Mouse (Mus musculus): Measurements from ENCODE around the gene Tram2. TPM values are rescaled to one million over a fixed set of nuclear protein-coding genes. Genes with fewer than 3 reads are reported as not detected.

Tram2 gene
- total RNA-seq, 2 experiments from 2014 or later: 1.9 to 2.3 TPM

DNA sequence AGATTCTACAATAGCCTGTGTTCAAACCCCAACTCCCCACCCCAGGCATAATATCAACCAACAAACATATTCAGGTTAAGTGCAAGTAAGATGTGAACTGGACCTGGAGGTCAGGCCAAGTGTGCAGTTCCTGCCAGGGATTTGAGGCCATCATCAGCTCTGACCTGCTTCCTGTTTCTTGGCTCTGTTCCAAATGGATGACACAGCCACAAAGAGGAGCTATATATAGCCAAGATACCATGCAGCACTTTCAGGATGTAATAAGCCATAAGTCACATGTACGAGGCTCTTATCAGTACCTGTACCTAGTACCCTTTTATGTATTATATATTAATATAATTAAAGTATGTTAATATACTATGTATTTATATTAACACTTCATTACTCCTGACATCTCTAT is 10.5 kb downstream of the Tram2 start:
- no peak for DNase-seq (ENCODE audit: low spot score in 2 of 2)

DNA sequence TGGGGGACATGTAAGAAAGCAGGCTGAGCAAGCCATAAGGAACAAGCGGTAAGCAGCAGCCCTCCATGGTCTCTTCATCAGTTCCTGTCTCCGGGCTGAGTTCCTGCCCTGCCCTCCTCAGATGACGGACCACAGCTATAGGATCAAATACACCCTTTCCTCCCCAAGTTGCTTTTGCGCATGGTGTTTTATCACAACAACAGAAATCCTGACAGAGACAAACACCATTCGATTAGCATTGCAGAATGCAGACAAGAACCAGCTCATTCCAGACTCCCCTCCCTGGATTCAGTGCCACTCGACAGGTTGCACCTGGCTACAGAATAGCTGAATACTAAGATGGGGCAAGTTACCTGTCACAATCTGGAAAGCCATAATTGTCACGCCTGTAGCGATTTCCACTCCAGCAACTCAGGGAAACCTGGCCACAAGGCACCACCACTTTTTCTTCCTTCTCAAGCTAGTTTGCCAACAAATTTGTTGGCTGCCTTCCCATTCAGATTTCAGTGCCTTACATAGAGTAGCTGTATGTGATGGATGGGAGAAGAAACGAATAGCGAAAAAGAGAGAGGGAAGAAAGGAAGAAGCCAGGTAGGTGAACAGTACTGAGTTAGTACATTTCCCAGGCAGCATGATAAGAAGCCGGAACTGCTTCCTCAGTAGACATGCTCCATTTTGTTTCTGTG is 11.3 kb downstream of the Tram2 start:
- no peak for DNase-seq (ENCODE audit: low spot score in 2 of 2)

DNA sequence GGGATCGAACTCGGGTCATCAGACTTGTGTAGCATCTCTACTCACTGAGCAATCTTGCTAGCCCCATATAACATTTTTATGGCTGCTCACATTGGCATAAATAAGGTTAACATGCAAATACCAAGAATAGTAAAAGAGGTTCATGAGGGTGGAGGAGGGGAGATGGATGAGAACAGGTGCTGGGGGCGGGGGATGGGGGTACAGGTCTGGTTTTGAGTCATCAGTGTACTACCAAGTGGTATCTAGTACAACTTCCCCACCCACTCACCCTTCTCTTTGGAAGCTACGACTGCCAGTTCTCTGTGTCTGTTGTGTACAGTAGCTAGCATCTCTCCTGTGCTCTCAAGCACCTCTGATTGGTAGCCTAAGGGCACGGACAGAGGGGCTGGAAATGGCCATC is 14.9 kb downstream of the Tram2 start:
- DNase-seq (ENCODE audit: low spot score in 2 of 2): no peak

DNA sequence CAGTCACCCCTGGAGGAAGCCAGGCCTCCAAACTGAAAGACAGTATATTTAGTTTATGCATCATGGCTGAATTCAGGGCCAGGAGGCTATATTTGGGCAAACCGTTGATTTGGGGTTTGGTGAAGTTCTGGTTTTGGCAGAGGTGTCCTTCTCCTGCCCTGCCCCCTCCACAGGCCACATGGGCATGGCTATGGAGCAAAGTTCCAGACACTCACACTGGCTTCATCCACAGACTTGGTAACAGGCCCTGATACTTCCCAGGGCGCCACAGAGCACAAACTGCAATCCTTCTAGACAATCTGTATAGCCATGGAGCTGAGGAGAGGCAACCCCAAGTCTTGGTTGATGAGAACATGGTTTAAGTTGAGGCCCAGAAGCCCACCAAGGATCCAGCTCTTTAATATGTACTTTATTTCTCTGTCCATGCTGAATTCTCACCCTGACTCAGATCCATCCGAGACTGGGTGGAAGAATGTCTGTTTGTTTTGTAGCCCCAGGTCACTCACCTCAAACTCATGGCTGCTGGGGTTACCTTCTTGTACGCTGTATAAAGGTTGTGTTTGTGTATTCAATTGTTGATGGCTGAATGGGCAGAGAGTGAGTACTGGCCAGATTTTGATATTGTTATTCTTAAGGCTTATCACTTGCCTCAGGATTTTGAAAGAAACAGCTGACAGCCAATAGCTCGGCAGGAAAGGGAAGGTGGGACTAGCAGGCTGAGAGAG is 19.5 kb downstream of the Tram2 start:
- no peak for DNase-seq (ENCODE audit: low spot score in 2 of 2)

DNA sequence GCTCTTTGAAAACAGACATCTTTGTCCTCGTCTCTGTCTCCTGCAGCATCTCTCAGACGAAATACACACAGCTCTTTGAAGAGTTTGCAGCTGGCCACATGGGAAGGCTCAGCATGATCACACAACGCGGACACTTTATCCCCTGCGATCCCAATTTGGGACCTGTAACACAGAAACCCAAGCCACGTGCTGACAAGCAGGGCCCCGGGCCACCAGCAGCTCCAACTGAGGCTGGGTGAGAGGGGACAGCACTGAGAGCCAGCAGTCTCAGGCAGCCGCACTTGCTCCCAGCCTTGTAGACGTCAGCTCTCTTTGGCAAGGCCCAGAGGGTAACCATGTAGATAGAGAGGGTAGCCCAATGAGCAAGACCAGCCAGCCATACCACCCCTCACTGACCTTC is 26.0 kb downstream of the Tram2 start:
- peak; percentile 16 to 29 for DNase-seq (ENCODE audit: low spot score in 2 of 2)

DNA sequence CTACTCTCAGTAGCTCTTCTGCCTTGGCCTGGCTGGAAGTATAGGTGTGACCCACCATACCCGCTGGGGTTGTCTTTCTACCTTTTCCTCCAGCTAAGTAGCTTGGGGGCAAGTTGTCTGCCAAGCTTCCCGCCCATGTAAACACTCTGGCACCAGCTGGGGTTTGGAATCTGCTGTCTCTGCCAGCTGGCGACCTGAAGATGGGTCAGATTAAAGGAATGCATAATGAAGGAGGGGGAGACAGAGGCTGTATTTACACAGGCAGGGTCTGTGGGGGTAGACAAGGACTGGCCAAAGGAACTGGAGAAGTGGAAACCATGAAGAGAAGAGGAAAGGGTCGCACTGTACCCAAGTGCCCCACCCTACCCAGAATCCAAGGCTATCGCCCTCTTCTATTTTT is 26.4 kb downstream of the Tram2 start:
- peak; percentile 13 to 32 for DNase-seq (ENCODE audit: low spot score in 2 of 2)

DNA sequence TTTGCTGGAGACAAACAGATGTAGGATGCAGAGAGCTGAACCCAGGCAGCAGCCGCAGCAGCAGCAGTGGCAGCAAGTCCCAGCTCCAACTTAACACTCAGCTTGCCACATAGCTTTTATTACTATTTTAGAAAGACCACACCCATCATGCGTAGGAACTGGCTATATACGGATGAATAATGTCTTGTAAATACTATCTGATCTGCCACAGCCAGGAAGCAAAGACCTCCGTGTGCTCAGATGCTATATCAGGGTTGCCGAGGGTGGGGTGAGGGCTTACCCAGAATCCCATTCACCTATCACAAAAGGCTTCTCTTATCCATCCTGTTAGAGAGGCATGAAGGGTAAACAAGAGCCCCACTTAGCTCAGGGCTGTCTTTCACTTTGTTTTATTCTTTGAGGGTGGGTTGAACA is 26.9 kb downstream of the Tram2 start:
- DNase-seq (ENCODE audit: low spot score in 2 of 2): no peak

DNA sequence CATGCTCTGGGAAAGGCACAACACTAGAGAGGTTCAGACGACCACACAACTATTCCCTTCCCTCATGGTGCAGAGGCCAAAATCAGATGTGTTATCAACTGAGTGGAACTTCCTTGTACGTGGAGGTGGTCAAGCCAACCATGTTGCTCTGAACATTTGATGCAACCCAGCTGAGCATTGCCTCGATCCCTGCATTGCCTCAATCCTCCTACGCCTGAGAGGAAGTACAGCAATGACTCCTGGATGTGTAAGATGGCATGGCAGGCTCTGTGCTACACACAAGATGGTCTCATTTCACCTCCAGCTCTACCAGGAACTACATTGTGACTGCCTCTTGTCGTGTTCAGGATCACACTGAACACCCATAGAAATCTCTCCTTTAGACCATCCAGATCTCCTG is 30.0 kb downstream of the Tram2 start:
- DNase-seq (ENCODE audit: low spot score in 2 of 2): no peak

DNA sequence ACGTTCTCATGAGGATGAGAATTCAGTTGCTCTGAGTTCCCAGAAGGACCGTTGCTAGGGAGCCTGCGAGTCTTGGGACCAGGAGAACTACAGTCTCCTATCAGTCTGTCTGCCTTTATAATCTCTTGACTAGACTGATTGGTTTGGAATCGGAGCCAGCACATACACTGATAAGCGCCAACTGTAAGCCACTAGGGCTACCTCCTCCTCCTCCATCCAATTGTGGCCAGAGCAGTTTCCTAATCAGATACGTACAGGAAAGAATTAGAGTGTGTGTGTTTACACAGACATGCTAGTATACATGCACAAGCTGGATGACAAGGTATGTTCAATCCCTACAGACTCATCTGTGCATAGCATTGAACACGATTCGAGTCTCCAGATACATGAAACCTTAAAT is 30.6 kb downstream of the Tram2 start:
- no peak for DNase-seq (ENCODE audit: low spot score in 2 of 2)

DNA sequence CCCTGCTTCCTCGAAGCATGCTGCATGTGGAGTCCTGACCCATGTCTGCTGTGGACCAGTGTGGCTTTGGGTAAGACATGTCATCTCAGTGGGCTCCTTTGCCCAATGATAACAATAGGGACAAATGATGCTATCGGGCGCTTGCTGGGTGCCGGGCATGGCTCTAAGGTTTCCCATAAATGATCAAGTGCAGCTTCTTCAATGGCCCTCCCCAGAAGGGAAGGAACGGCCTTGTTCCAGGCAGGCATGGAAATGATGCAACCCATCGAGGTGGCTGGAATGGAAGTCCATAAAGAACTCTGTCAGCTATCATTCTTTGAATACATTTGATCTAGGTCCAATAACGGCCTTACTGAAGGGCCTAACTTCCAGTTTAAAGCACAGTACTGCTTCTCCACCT is 36.6 kb downstream of the Tram2 start:
- no peak for DNase-seq (ENCODE audit: low spot score in 2 of 2)

DNA sequence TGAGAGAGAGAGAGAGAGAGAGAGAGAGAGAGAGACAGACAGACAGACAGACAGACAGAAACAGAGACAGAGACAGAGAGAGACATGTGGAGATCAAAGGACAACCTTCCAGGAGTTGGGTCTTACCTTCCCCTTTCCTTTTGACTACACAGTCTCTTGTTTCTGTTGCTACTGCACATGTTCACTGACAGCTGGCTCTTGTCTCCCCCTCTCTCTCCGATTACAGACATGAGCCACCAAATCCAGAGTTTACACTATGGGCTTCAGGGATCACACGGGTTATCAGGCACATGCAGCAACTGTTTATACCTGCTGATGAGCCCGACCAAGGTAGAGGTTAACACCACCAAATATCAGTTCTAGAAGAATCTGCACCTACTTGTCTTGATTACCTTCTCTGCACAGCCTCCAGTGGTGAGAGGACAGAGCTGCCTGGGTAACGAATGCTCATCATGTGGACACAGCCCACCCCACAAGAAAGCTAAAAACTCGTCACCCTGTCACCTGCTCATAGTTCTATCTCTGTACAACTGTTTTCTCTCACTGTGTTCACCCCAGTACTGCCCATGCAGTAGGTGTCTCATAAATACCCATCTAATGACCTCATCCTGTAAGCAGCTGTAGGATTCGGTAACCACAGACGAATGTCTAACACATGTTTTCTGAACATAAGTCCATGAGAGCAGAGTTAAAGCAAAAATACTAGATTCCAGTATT is 38.3 kb downstream of the Tram2 start:
- DNase-seq (ENCODE audit: low spot score in 2 of 2): no peak

DNA sequence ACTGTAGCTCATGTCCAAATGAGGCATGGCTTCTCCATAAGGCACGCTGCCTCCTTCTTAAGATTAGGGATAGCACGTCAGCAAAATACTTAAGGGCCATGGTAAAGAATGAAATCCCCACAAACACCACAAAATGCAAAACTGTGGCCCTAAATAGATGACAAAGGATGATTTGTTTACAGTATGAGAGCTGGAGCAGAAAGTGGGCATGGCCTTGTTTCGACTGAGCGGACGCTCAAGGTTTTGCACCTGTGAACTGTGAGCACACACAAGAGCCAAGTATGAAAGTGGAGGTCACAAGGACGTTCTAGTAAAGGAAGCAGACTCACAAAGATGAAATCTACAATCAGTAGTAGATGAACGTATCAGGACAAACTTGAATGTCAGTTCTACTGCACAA is 38.9 kb downstream of the Tram2 start:
- DNase-seq (ENCODE audit: low spot score in 2 of 2): no peak

DNA sequence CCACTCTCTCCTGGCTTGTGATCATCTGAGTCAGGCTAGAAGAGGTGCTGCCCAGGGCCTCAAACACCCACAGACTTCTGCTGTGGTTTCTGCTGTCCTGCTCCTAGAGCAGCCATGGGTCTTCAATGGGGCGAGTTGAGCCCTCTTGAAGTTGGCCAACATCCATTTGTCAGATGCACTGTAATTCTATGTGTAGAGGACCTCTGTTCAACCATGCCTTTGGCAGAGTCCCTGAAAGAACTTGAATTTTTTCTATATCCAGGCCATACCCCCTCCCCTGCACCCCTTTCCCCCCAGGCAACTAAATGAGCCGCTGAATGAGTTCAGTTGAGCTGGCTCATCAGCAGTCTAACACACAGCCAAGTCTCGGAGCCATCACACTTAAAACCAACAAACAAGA is 39.5 kb downstream of the Tram2 start:
- DNase-seq (ENCODE audit: low spot score in 2 of 2): no peak

DNA sequence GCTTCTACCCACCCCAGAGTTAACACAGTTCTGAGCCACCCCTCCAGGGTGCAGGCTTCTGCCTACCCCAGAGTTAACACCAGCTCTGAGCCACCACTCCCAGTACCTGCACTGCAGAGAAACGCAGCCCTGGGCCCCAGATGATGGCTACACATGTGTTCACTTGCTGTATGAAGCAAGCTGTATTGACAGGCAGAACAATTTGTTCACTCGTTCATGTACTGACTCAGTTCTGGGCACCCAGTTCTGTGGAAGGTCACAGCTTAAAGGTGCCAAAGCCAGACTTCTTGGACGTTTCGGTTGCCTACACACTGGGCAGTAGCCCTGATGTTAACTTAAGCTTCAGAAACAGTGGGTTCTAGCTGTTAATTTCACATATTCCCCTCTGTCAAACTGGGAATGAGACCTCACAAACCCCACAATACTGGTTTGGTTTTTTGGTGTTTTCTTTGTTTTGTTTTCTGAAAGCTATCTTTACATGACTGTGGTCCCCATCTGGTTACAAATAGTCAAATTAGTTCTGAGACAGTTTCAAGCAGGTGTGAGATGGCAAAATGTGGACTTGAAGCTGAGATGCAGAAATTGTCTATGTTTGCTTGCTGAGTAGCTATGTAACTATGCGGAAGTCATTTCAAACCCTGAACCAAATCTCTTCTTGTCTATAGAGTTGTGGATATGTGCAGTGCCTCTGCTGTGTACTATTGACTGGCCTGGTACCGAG is 41.0 kb downstream of the Tram2 start:
- no peak for DNase-seq (ENCODE audit: low spot score in 2 of 2)

DNA sequence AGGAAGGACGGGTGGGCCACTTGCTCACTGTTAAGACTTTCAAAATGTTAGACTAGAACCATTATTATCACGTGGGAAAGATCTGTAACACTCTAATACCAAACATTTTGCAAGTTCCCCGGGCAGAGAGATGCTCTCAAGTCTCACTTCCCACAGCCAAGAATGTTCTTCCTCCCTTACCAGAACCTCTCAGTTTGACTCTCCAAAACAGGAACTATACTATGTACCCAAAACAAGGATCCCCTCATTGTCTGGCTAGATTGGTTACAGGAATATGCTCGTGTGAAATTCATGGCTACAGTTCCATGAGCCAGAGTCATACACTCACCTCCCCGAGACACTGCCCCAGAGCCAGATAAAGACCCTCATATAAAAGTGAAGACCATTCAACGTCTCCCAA is 43.2 kb downstream of the Tram2 start:
- DNase-seq (ENCODE audit: low spot score in 2 of 2): no peak

DNA sequence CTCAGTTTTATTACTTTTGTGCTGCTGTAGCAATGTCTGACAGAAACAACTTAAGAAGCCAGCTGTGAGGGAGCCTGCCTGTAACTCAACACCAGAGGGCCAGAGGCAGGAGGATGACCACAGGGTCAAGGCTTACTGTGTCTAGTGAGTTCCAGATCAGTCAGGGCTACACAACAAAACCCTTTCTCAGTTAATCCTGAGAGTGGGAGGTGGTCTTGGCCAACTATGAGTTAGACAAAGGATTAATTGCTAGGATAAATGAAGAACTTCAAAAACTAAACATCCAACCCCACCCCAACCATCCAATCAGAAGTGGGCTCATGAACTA is 45.3 kb downstream of the Tram2 start:
- DNase-seq (ENCODE audit: low spot score in 2 of 2): no peak

DNA sequence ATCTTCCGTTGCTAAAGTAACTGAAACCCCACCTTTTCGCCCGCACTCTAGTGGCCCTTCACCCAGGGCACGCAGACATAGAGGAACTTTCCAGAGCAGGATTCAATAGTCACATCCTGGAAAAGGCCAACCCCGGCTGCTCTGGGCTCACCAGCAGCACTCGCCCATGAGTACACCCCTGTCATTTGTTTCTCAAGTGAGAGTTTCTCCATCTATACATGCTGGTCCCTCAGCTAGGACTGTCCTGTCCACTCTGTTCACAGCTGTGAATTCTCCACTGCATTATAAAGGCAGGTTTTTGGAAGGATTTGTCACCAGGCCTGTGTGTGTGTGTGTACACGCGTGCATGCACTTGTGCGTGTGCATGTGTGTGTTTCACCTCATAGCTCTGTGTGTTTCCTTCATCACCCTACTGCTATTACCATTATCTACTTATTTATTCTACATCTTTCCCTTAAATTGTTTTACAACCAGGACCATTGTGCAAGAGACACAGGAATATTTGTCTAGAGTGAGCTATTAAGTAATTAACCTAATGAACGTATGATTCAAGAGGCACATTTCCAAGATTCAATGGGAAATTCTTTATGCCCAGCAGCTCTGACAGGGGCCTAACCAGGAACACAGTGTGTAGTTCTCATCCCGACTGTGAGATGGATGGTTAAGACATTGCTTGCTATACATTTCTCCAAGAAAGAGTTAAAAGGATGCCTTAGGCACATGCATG is 45.8 kb downstream of the Tram2 start:
- no peak for DNase-seq (ENCODE audit: low spot score in 2 of 2)

DNA sequence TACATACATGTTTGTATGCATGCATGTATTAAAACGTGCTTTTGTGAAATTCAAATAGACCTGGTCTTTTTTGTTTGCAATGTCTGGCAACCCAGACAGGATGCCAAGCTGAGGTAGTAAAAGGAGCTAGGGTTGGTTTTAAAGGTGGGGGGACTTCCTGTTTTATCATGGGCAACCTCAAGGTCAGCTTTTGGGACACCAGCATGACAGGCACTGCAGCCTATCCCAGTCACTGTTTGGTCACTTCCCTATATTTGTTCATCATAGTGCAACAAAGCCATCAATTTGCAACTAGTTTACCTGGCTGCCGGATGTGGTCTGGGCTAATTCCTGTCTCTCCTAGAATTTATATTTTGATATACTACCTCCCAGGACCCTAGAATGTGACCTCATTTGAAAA is 47.4 kb downstream of the Tram2 start:
- no peak for DNase-seq (ENCODE audit: low spot score in 2 of 2)

DNA sequence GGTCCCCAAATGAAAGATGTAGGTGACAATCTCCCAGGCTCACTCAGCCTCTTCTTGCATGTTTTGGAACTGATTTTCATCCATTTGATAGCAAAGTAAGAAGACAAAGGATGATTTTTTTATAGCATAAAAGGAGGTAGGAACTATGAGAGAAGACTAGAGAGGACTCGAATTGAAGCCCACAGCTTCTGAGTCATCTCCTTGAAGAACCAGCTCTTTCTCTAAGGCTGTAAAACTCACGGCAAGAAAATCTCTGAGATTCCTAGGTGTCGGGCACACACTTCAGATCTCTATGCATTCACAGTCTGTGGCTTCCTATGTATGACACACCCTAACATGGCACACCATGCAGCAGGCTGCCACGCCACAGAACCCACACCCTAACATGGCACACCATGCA is 50.0 kb downstream of the Tram2 start:
- no peak for DNase-seq (ENCODE audit: low spot score in 2 of 2)

DNA sequence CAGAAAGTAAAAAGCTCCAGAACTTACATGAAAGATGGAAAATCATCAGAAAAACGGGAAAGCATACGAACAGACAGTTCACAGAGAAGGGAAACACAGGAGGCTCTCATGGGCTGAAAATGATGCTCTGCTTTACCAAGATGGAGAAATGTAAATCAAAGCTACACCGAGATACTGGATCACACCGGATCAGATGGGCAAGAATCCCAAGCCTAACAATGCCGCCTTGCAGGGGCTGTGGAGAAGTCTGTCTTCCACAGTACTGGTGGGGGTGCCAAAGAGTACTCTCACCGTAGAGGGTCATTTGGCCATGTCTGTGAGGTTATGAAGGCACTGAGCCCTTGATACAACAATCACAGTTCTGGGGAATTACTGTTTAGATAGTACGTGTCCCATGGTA is 52.5 kb downstream of the Tram2 start:
- DNase-seq (ENCODE audit: low spot score in 2 of 2): no peak

DNA sequence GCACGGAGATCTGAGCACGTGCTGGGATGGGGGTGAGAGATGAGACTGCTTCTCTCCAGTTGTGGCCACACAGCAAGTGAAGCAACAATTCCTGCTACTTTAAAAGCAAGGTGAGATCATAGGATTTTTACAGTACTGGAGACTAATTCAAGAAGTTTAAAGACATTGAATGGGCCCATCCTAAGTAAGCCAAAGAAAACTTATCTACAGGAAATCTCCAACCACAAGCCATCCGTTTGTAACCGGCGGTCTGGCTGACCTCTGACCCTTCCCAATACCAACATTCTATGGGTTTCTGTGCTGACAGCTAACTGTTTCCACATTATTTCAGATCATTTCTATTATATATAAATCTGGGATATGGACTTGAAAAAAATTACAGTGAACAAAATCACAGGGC is 53.8 kb downstream of the Tram2 start:
- no peak for DNase-seq (ENCODE audit: low spot score in 2 of 2)
